Mouse (Mus musculus): Measurements from ENCODE around the gene Acp7.

Acp7 gene

GRCm38 (mm10) chr7:28601029-28601428, 30.1 kb downstream of the Acp7 start:
- peak; percentile 72 to 75 for DNase-seq

DNA sequence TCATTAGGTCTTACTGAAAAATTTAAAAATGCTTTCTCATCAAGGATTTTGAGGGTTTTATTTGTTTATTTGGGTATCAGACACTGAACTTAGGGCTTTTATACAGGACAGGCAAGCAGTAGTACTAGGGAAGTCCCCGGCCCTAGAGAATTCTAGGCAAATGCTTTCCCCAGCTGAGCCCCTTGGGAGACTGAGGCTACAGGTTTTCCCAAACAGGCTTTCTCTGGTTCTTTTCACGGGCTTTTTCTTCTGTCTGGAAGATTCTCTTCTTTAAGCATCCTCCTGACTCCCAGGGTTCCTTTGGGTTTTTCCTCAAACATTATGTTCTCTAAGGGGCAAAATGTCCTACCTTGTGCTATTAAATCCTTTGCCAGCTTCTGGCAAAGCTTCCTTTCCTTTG, 32.2 kb downstream of the Acp7 start:
- no peak for DNase-seq

DNA sequence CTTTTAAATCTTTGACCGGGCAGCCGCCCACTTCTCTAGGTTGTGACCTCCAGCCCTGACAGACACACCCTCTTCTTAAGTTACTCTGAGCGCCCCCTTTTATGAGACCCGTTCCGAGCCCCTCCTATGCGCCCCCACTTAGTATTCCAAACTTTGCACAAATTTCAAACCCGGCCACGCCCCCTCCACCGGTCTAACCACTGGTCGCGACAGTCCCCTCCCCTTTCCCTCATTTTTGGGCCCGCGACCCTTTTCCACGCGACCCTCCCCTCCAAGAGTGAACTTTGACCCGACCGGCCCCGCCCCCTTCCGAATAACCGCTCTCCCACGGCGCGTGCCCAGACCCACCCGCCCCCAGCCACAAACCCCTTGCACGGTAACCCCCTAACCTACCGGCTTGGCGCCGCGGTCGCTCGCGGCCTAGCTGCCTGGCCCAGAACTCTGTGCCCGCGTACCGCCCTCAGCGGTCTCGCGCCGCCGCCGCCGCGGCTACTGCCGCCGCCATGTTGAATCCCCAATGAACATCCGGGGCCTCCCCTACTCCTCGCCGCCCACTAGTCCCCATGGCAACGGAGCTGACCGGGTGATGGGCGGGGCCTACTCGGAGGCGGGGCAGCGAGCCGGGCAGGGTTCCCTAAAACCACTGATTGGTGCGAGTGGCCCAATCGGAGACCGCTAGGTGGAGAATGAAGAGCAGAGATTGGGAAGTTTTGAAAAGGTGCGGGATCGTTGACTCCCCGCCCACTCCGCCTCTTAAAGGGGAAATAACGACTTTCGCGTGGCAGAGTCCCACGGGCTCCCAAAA, 33.3 kb downstream of the Acp7 start, which contains the start of the genes Samd4b and Pak4:
Gene Samd4b (minus strand): TSS at position 503 of the 805 bp plus-strand sequence.
Gene Pak4 (minus strand): TSS at position 544 of the 805 bp plus-strand sequence.
- DNase-seq: peak; percentile 99 to 100

DNA sequence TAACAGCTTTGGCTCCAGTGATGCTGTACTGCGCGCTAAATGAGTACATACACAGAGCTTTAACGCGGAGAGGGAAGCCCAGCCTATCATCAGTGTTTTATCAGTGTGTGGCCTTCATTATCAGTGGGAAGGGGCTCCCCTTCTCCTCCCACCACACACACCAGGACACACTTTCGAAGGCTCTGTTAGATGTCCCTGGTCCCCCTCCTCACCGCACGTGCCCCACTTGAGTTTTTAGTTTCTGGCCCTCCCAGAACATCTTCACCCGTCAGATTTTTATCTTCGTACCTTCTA, 33.9 kb downstream of the Acp7 start:
- DNase-seq: no peak

- DNase-seq: peak; percentile 88 to 94
Observed at GRCm38 (mm10) chr7:28596436-28597276, 34.5 kb downstream of the Acp7 start.

DNA sequence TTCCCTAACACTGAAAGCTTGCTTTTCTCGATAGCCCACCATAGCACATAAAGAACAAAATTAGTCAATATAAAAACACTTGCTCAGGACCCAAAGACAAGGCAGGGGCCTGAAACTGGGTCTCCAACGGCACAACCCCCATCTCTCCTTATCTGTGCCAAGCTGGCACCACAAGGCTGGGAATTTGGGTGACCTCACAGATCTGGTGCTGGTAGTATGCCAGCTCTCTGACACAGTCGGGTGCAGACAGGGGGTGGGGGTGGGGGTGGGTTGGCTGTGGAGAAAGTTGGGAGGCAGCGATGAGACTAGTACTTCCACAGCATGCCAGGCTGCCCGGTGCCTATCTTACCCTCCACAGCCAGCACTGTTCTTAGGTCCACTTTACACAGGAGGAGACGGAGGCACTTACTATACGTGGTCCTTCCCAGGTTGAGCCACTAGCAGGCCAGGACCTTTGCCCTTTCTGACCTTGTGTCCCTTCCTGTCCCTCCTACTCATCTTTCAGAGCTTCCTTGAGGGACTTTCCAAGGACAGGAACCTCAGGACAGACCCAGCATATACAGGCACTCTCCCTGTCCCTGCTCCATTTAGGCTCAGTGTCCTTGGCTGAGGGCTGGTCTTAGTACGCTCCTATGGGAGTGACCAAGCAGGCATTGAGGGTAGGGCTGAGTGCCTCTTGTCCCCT, 35.2 kb downstream of the Acp7 start:
- DNase-seq: no peak

DNA sequence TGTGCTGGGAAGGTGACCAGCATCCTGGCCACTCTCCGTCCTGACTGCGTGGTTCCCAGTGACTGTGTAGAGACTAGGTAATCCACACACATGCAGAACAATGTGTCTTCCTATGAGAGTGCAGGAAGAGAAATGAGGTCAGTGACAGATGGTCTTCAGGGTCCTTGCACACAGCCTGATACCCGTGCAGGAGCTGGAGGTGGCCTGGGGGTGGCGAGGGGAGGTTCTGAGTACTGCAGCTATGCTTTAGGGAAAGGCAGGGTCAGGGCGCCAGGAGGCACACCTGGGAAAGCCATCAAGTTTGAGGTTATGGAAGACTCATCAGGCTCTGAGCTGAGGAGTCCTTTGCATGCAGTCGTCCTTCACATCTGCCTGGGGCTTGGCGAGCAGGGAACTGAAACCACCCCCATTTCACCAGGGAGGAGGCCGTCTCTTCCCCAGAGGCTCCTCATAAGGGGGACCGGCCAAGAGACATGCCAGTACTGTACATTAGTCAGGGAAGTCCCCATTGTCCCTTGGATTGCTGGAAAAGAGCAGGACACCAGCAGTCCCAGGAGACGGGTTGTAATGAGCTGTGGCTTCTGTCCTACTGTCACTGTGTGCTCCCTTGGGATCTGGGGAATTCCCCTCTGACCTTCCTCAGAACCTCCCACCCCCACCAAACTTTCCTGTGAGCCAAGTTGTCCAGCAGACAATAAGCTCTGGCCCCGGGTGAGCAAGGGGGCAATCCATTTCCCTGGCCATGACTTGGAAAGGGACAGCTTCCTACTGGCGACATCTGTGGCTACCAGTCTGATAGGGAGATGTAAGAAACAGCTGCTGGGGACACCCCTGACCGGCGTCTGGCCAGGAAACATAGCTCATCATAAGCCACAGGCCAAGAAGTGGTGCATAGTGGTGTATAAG, 37.7 kb downstream of the Acp7 start:
- DNase-seq: peak; percentile 27 to 40

GRCm38 (mm10) chr7:28591862-28592261, 39.3 kb downstream of the Acp7 start:
- no peak for DNase-seq

GRCm38 (mm10) chr7:28587644-28588043, 43.5 kb downstream of the Acp7 start:
- peak in 1 of 2 experiments; percentile 39 for DNase-seq

- peak; percentile 56 to 73 for DNase-seq
Observed at GRCm38 (mm10) chr7:28586663-28587411, 44.3 kb downstream of the Acp7 start.

- peak; percentile 56 to 69 for DNase-seq
Observed at GRCm38 (mm10) chr7:28585001-28585400, 46.1 kb downstream of the Acp7 start.

DNA sequence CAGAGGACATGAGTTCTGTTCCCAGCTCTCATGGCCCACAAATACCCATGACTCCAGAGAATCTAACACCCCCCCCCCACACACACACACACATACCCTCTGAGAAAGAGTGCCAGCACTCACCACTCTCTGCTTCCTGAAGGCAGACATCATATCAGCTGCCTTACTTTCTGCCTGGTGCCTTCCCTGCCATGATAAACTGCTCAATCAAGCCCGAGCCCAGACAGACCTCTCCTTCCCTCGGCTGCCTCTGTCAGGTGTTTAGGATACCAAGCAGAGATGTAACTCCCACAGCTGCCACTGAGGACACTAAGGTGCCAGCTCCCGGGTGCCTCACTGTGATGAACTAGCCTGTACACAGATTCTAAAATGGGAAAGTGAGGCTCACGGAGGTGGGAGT, 46.7 kb downstream of the Acp7 start:
- no peak for DNase-seq

DNA sequence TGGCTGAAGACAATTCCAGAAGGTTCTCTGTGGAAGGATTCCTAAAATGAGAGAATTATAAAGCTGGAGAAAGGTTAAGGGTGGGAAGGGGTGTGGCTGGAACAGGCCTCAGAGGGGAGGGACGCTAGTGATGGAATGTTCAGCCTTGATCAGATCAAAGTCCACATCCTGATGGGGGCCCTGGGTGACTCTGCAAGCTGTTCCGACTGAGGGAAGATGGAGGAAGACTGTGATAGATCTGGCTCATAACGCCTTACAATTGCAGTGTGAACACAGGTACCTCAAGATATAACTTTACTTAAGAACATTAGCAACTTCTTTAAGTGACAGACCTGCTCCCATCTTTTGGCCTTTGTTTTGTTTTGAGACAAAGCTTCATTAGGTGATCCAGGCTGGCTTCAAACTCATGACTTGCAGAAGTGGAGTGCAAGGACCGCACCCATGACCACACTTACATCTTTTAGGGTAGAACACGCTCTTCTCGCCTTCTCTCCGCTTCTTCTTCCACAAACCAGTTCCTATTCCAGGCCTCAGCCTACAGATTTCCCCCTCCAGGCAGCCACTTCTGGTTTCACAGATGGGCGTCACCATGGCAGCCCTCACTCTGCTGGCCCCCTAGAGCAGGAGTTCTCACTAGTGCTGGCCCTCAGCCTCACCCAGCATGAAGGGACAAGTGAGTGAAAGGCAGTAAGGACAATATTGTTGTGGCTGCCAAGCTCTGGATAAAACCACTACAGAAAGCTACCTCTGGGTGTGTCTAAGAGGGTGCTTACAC, 47.4 kb downstream of the Acp7 start:
- peak in 1 of 2 experiments; percentile 69 for DNase-seq

DNA sequence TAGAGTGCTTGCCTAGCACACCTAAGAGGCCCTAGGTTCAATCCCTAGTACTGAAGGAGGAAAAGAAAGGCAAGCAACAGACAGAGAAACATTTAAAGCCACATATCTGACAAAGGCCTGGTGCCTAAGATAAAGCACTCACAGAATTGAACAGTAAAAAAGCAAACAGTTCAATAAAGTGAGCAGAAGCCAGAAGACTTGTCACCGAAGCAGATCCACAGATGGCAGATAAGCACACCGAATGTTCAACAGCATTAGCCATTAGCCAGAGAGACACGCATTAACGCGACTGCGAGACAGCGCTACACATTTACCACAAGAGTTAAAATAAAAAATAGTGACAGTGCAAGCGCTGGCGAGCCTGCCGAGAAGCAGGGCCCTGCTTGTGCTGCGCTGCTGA, 48.3 kb downstream of the Acp7 start:
- no peak for DNase-seq

GRCm38 (mm10) chr7:28581721-28582120, 49.4 kb downstream of the Acp7 start:
- DNase-seq: no peak

DNA sequence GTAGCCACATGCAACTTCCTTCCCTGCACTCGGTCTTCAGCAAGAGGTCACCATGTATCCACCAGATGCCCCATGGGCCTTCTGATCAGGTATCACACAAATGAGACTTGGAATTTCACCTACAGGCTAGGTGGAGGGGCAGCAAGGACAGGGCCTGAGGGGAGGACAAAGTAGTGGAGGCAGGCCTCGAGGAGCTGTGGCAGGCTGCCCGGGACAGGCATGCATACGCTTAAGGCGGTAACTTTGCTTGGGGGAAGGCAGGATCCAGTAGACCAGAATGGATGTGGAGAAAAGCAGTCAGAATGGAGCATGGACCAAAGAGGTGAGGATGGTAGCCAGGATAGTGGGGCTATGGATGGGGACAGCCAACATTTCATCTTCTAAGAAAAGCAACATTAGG, 51.3 kb downstream of the Acp7 start:
- no peak for DNase-seq

- DNase-seq: no peak
Observed at GRCm38 (mm10) chr7:28578543-28579053, 52.5 kb downstream of the Acp7 start.

DNA sequence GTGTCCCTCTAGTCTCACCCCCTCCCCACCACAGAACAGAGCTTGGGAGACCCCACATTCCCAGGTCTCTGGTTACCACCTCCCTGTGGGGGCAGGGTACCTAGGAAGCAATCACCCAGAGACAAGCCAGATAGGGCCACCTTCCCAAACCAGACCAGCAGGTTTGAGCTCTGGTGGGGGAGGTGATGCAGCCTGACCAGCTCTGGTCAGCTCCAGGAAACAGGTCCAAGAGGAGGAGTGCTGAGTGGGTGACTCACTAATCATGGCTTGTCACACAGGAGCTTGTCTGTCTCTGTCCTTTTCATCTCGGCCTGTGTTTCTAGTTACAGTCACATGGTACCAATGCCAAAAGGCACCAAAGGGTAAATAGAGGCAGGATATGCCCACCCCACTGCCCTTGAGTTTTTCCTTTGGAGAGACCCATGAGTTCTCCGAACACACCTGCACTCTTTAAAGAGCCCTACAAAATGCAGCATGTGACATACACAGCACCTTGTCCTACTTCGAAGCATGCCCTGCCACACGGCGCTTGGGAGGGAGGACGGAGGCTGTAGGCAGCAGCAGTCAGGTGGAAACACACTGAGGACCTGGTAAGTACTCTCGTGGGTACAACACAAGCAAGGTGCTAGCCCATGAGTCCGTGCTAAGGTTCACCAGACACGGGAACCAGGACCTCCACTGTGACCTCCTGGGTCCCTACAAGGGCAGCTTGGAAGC, 53.1 kb downstream of the Acp7 start:
- DNase-seq: peak; percentile 90 to 95

- DNase-seq: peak; percentile 89 to 93
Observed at GRCm38 (mm10) chr7:28576271-28576914, 54.7 kb downstream of the Acp7 start.

All from lung, adult 18-20 months (tissue).